Mouse (Mus musculus) kidney, adult 18-20 months (tissue): ENCODE results near the gene Rpl6.

Experiments
- DNase-seq: peaks from one replicate; pipeline ENCODE4 v3.0.0; 2021

Rpl6 gene

GRCm38 (mm10) chr5:121204132-121205089 lies at the start of gene Rpl6:
Gene Rpl6, plus strand, starts transcription at chr5:121204481.
- DNase-seq = peak; percentile 81

- no peak for DNase-seq
Observed at GRCm38 (mm10) chr5:121156121-121156520, 48.2 kb upstream of the Rpl6 start.

GRCm38 (mm10) chr5:121157017-121157416 lies 47.3 kb upstream of the Rpl6 start:
- no peak for DNase-seq

GRCm38 (mm10) chr5:121157489-121157888 lies 46.8 kb upstream of the Rpl6 start:
- no peak for DNase-seq

- no peak for DNase-seq
Observed at GRCm38 (mm10) chr5:121158966-121159365, 45.3 kb upstream of the Rpl6 start.

GRCm38 (mm10) chr5:121162285-121162684 lies 42.0 kb upstream of the Rpl6 start:
- DNase-seq = no peak

GRCm38 (mm10) chr5:121162923-121163322 lies 41.4 kb upstream of the Rpl6 start:
- DNase-seq = peak; percentile 69

- no peak for DNase-seq
Observed at GRCm38 (mm10) chr5:121166884-121167283, 37.4 kb upstream of the Rpl6 start.

GRCm38 (mm10) chr5:121169588-121169987 lies 34.7 kb upstream of the Rpl6 start:
- DNase-seq = no peak

- DNase-seq = peak; percentile 28
Observed at GRCm38 (mm10) chr5:121172835-121173234, 31.4 kb upstream of the Rpl6 start.

- no peak for DNase-seq
Observed at GRCm38 (mm10) chr5:121179077-121179857, 25.0 kb upstream of the Rpl6 start.

- DNase-seq = no peak
Observed at GRCm38 (mm10) chr5:121183269-121183668, 21.0 kb upstream of the Rpl6 start.

- DNase-seq = no peak
Observed at GRCm38 (mm10) chr5:121184375-121184774, 19.9 kb upstream of the Rpl6 start.

- DNase-seq = no peak
Observed at GRCm38 (mm10) chr5:121184945-121185551, 19.2 kb upstream of the Rpl6 start.

GRCm38 (mm10) chr5:121187580-121188001 lies 16.7 kb upstream of the Rpl6 start:
- no peak for DNase-seq

- no peak for DNase-seq
Observed at GRCm38 (mm10) chr5:121188265-121188664, 16.0 kb upstream of the Rpl6 start.

- no peak for DNase-seq
Observed at GRCm38 (mm10) chr5:121189182-121189581, 15.1 kb upstream of the Rpl6 start.

- DNase-seq = no peak
Observed at GRCm38 (mm10) chr5:121190210-121190835, 14.0 kb upstream of the Rpl6 start.

- DNase-seq = peak; percentile 86
Observed at GRCm38 (mm10) chr5:121190836-121191583, 13.3 kb upstream of the Rpl6 start, which contains the start of gene Ptpn11. Gene Ptpn11, minus strand, starts transcription at chr5:121191397.

GRCm38 (mm10) chr5:121191584-121191906 lies 12.7 kb upstream of the Rpl6 start:
- DNase-seq = no peak

GRCm38 (mm10) chr5:121194173-121194572 lies 10.1 kb upstream of the Rpl6 start:
- DNase-seq = no peak

GRCm38 (mm10) chr5:121196764-121197163 lies 7.5 kb upstream of the Rpl6 start:
- DNase-seq = no peak
